ENCODE assay signal across 8 mouse cellular contexts in genomic region chr17:43229621-43230513, GRCm38 (mm10). TPM values are rescaled to one million over a fixed set of nuclear protein-coding genes. Genes with fewer than 3 reads are reported as not detected.
DNase-seq lines count a peak whose midpoint lies in the region; ATAC-seq and TF ChIP-seq lines count a peak whose summit lies in the region.

No protein-coding gene starts in this region.

- no peak for ATAC-seq in liver, embryonic 12.5 days
- peak; percentile 80 for ATAC-seq in midbrain, embryonic 14.5 days (ENCODE audit: low FRiP score, low TSS enrichment)

- H3K27me3 ChIP-seq in liver, embryonic 12.5 days (replicated peaks): peaks cover 5% of the 10 kb centered on the region; the same call in 1 of the 2 replicates
- no peaks in the 10 kb centered on the region for H3K27me3 ChIP-seq in midbrain, embryonic 14.5 days (ENCODE audit: control insufficient read depth, insufficient read depth, low read length)
- no peaks in the 10 kb centered on the region for H3K27me3 ChIP-seq in spleen, adult 2 months (ENCODE audit: control insufficient read depth, insufficient read depth, low read length)

- no peak for TF ChIP-seq POLR2A in spleen, adult 2 months (IDR thresholded peaks at IDR 0.05; ENCODE audit: low read depth, low read length)

- no peak overlapping the region for H3K4me3 ChIP-seq in liver, embryonic 12.5 days
- H3K4me3 ChIP-seq in midbrain, embryonic 14.5 days (replicated peaks; ENCODE audit: low read depth, low read length): no peak overlapping the region
- no peak overlapping the region for H3K4me3 ChIP-seq in spleen, adult 2 months (ENCODE audit: extremely low read depth, insufficient read depth, insufficient read length)

- H3K27ac ChIP-seq in liver, embryonic 12.5 days: no peak overlapping the region
- no peak overlapping the region for H3K27ac ChIP-seq in midbrain, embryonic 14.5 days (replicated peaks; ENCODE audit: low read depth, low read length)
- H3K27ac ChIP-seq in spleen, adult 2 months (ENCODE audit: insufficient read depth, low read length): no peak overlapping the region

- WGBS in liver, embryonic 12.5 days (ENCODE audit: insufficient replicate concordance): 41% methylated on average over 12 of the region's 12 CpGs
- 49% methylated on average over 12 of the region's 12 CpGs for WGBS in midbrain, embryonic 14.5 days
- 48% methylated on average over 12 of the region's 12 CpGs for WGBS in spleen, adult 2 months

- no peak overlapping the region for H3K9ac ChIP-seq in liver, embryonic 12.5 days
- 0 out of 2 replicates have a peak overlapping the region, but pooled peaks have one; percentile 1 for H3K9ac ChIP-seq in midbrain, embryonic 14.5 days (replicated peaks; ENCODE audit: low read length)

- TF ChIP-seq CTCF in spleen, adult 2 months (IDR thresholded peaks at IDR 0.05; ENCODE audit: extremely low read depth, insufficient read depth, insufficient read length, insufficient replicate concordance): peak; percentile 53; the same call in 1 of the 2 replicates

- H3K9me3 ChIP-seq in liver, embryonic 12.5 days (replicated peaks): no peaks in the 10 kb centered on the region
- H3K9me3 ChIP-seq in midbrain, embryonic 14.5 days (ENCODE audit: control insufficient read depth, low read length): no peaks in the 10 kb centered on the region

- peak; percentile 54 for DNase-seq in liver
- peak; percentile 71 for DNase-seq in embryo, embryonic 11.5 days (ENCODE audit: low read depth, low spot score)
- peak; percentile 75 to 84 for DNase-seq in heart, adult 18-20 months
- peak; percentile 71 for DNase-seq in kidney, adult 18-20 months
- peak; percentile 84 for DNase-seq in left cerebral cortex, postnatal 4 days
- peak; percentile 91 for DNase-seq in midbrain, embryonic 14.5 days
- peak; percentile 40 to 49 for DNase-seq in spleen, adult 2 months (ENCODE audit: low read depth in 1 of 2, low spot score in 2 of 2)

- no peak overlapping the region for H3K4me2 ChIP-seq in liver, embryonic 12.5 days
- H3K4me2 ChIP-seq in midbrain, embryonic 14.5 days (ENCODE audit: low read length): peak overlapping the region; percentile 31

- intact Hi-C loops in left cerebral cortex, postnatal 4 days (cut with DNase I): loop anchor here (1.0 kb wide), 1 partner anchor 213 kb away; no protein-coding TSS in a partner anchor

- H3K36me3 ChIP-seq in liver, embryonic 12.5 days: no peaks in the 10 kb centered on the region
- H3K36me3 ChIP-seq in midbrain, embryonic 14.5 days (ENCODE audit: control insufficient read depth, insufficient read depth, low read length): no peaks in the 10 kb centered on the region
- H3K36me3 ChIP-seq in spleen, adult 2 months (ENCODE audit: control insufficient read depth, insufficient read depth, low read length): no peaks in the 10 kb centered on the region

- no peaks in the 10 kb centered on the region for H3K4me1 ChIP-seq in liver, embryonic 12.5 days
- no peaks in the 10 kb centered on the region for H3K4me1 ChIP-seq in midbrain, embryonic 14.5 days (ENCODE audit: control insufficient read depth, insufficient read depth, low read length)
- H3K4me1 ChIP-seq in spleen, adult 2 months (ENCODE audit: control insufficient read depth, insufficient read depth, insufficient read length): no peaks in the 10 kb centered on the region; the same call in 1 of the 2 replicates

RNA-seq across cellular contexts. Expression of gene Adgrf1, which starts 40.3 kb away (rescaled TPM):
- 0.13 and 0.16 TPM in 2 replicates for polyA plus RNA-seq in liver, embryonic 12.5 days (2016; fragmentation: Nextera tagmentation; extraction: Ambion mirVana)
- not detected for total RNA-seq in heart, adult 18-20 months (2021)
- total RNA-seq in left cerebral cortex, postnatal 4 days (2021): not detected
- polyA plus RNA-seq in midbrain, embryonic 14.5 days (2014; fragmentation: Nextera tagmentation; extraction: Ambion mirVana): not detected in 2 replicates
- not detected in 2 replicates for polyA plus RNA-seq in spleen, adult 2 months (2012; rRNA removed)
